Mouse (Mus musculus): ENCODE data around the gene Palm. TPM values are rescaled to one million over a fixed set of nuclear protein-coding genes. Genes with fewer than 3 reads are reported as not detected.

Gene Palm
- polyA plus RNA-seq, 1 experiment from 2014 or later = 303 TPM

GRCm38 (mm10) chr10:79777103-79777531, 16.3 kb upstream of the Palm start, which contains the start of gene Fstl3:
Gene Fstl3, plus strand, starts transcription at chr10:79777272.
- peaks cover 28% of the 10 kb centered on the region for H3K4me1 ChIP-seq (replicated peaks)
- no peaks in the 10 kb centered on the region for H3K9me3 ChIP-seq
- no peak for ATAC-seq (ENCODE audit: low FRiP score, low read depth)
- no peak within 1 kb of the TSS for H3K27ac ChIP-seq (replicated peaks)
- H3K4me3 ChIP-seq = peak within 1 kb of the TSS; percentile 22
- WGBS = 1% methylated on average over 33 of the region's 39 CpGs
- H3K27me3 ChIP-seq = peaks cover 26% of the 10 kb centered on the region
- peak within 1 kb of the TSS; percentile 47 for H3K4me2 ChIP-seq
- H3K36me3 ChIP-seq = no peaks in the 10 kb centered on the region
- H3K9ac ChIP-seq = no peak within 1 kb of the TSS

GRCm38 (mm10) chr10:79778006-79778405, 15.4 kb upstream of the Palm start:
- H3K4me3 ChIP-seq = no peak overlapping the region
- H3K27ac ChIP-seq (replicated peaks) = no peak overlapping the region
- peaks cover 28% of the 10 kb centered on the region for H3K27me3 ChIP-seq
- WGBS = 4% methylated on average over 15 of the region's 15 CpGs
- no peak for ATAC-seq (ENCODE audit: low FRiP score, low read depth)
- H3K9ac ChIP-seq = no peak overlapping the region
- H3K9me3 ChIP-seq = no peaks in the 10 kb centered on the region
- peaks cover 28% of the 10 kb centered on the region for H3K4me1 ChIP-seq (replicated peaks)
- H3K36me3 ChIP-seq = no peaks in the 10 kb centered on the region
- no peak overlapping the region for H3K4me2 ChIP-seq

- Histone ChIP-seq H3K4me1 (replicated peaks) (peaks cover 28% of the 10 kb centered on the region), H3K9me3 (no peaks in the 10 kb centered on the region), H3K4me3 (no peak overlapping the region), H3K4me2 (no peak overlapping the region), H3K27me3 (peaks cover 30% of the 10 kb centered on the region), H3K27ac (replicated peaks) (no peak overlapping the region), H3K9ac (no peak overlapping the region), H3K36me3 (no peaks in the 10 kb centered on the region)
- WGBS = 17% methylated on average over 2 of the region's 2 CpGs
- ATAC-seq (ENCODE audit: low FRiP score, low read depth) = no peak
Observed at GRCm38 (mm10) chr10:79779193-79779592, 14.2 kb upstream of the Palm start.

- H3K27me3 ChIP-seq = peaks cover 30% of the 10 kb centered on the region
- peak overlapping the region; percentile 49 for H3K4me3 ChIP-seq
- H3K4me2 ChIP-seq = peak overlapping the region; percentile 89
- 1% methylated on average over 55 of the region's 55 CpGs for WGBS
- H3K36me3 ChIP-seq = no peaks in the 10 kb centered on the region
- H3K9me3 ChIP-seq = no peaks in the 10 kb centered on the region
- H3K27ac ChIP-seq (replicated peaks) = peak overlapping the region; percentile 61
- H3K4me1 ChIP-seq (replicated peaks) = peaks cover 28% of the 10 kb centered on the region
- H3K9ac ChIP-seq = peak overlapping the region; percentile 47; the same call in 1 of the 2 replicates
- peak; percentile 94 for ATAC-seq (ENCODE audit: low FRiP score, low read depth)
Observed at GRCm38 (mm10) chr10:79779784-79780663, 13.3 kb upstream of the Palm start.

GRCm38 (mm10) chr10:79780664-79781015, 12.7 kb upstream of the Palm start:
- Histone ChIP-seq H3K4me1 (replicated peaks) (peaks cover 28% of the 10 kb centered on the region), H3K4me2 (peak overlapping the region; percentile 89), H3K27ac (replicated peaks) (peak overlapping the region; percentile 61), H3K9me3 (no peaks in the 10 kb centered on the region), H3K9ac (peak overlapping the region; percentile 47; the same call in 1 of the 2 replicates), H3K4me3 (peak overlapping the region; percentile 49), H3K36me3 (no peaks in the 10 kb centered on the region), H3K27me3 (peaks cover 30% of the 10 kb centered on the region)
- no peak for ATAC-seq (ENCODE audit: low FRiP score, low read depth)
- WGBS = 1% methylated on average over 13 of the region's 13 CpGs

- Histone ChIP-seq H3K4me1 (replicated peaks) (peaks cover 28% of the 10 kb centered on the region), H3K4me3 (peak overlapping the region; percentile 49), H3K36me3 (no peaks in the 10 kb centered on the region), H3K4me2 (peak overlapping the region; percentile 89), H3K9me3 (no peaks in the 10 kb centered on the region), H3K27ac (replicated peaks) (no peak overlapping the region), H3K9ac (no peak overlapping the region), H3K27me3 (peaks cover 28% of the 10 kb centered on the region)
- 29% methylated on average over 21 of the region's 21 CpGs for WGBS
- no peak for ATAC-seq (ENCODE audit: low FRiP score, low read depth)
Observed at GRCm38 (mm10) chr10:79781139-79781538, 12.2 kb upstream of the Palm start.

GRCm38 (mm10) chr10:79781956-79782355, 11.4 kb upstream of the Palm start:
- H3K9me3 ChIP-seq = no peaks in the 10 kb centered on the region
- no peak overlapping the region for H3K9ac ChIP-seq
- H3K4me2 ChIP-seq = no peak overlapping the region
- peaks cover 27% of the 10 kb centered on the region for H3K4me1 ChIP-seq (replicated peaks)
- ATAC-seq (ENCODE audit: low FRiP score, low read depth) = no peak
- H3K36me3 ChIP-seq = no peaks in the 10 kb centered on the region
- no peak overlapping the region for H3K27ac ChIP-seq (replicated peaks)
- WGBS = 59% methylated on average over 5 of the region's 5 CpGs
- peaks cover 23% of the 10 kb centered on the region for H3K27me3 ChIP-seq
- H3K4me3 ChIP-seq = no peak overlapping the region

GRCm38 (mm10) chr10:79783050-79783449, 10.3 kb upstream of the Palm start:
- peaks cover 17% of the 10 kb centered on the region for H3K4me1 ChIP-seq (replicated peaks)
- no peak for ATAC-seq (ENCODE audit: low FRiP score, low read depth)
- H3K4me3 ChIP-seq = no peak overlapping the region
- no peaks in the 10 kb centered on the region for H3K9me3 ChIP-seq
- no peak overlapping the region for H3K9ac ChIP-seq
- no peaks in the 10 kb centered on the region for H3K36me3 ChIP-seq
- H3K4me2 ChIP-seq = no peak overlapping the region
- H3K27me3 ChIP-seq = peaks cover 20% of the 10 kb centered on the region
- H3K27ac ChIP-seq (replicated peaks) = no peak overlapping the region
- WGBS = 63% methylated on average over 7 of the region's 7 CpGs

- peaks cover 17% of the 10 kb centered on the region for H3K4me1 ChIP-seq (replicated peaks)
- H3K27ac ChIP-seq (replicated peaks) = no peak overlapping the region
- H3K9ac ChIP-seq = no peak overlapping the region
- H3K4me3 ChIP-seq = no peak overlapping the region
- no peaks in the 10 kb centered on the region for H3K9me3 ChIP-seq
- ATAC-seq (ENCODE audit: low FRiP score, low read depth) = no peak
- H3K36me3 ChIP-seq = no peaks in the 10 kb centered on the region
- 30% methylated on average over 27 of the region's 27 CpGs for WGBS
- H3K27me3 ChIP-seq = peaks cover 11% of the 10 kb centered on the region
- no peak overlapping the region for H3K4me2 ChIP-seq
Observed at GRCm38 (mm10) chr10:79783920-79784800, 9.2 kb upstream of the Palm start.

- Histone ChIP-seq H3K4me3 (no peak overlapping the region), H3K4me2 (no peak overlapping the region), H3K27me3 (no peaks in the 10 kb centered on the region), H3K36me3 (no peaks in the 10 kb centered on the region), H3K27ac (replicated peaks) (no peak overlapping the region), H3K9me3 (no peaks in the 10 kb centered on the region), H3K4me1 (replicated peaks) (peaks cover 6% of the 10 kb centered on the region), H3K9ac (no peak overlapping the region)
- 36% methylated on average over 7 of the region's 7 CpGs for WGBS
- ATAC-seq (ENCODE audit: low FRiP score, low read depth) = 0 out of 2 replicates have a peak, but pooled peaks have one; percentile 10
Observed at GRCm38 (mm10) chr10:79788386-79789158, 4.8 kb upstream of the Palm start.

GRCm38 (mm10) chr10:79789581-79789980, 3.8 kb upstream of the Palm start:
- H3K4me3 ChIP-seq = no peak overlapping the region

More at GRCm38 (mm10) chr10:79789581-79789980, 3.8 kb upstream of the Palm start:
- no peak for ATAC-seq (ENCODE audit: low FRiP score, low read depth)
- Histone ChIP-seq H3K4me1 (replicated peaks) (peaks cover 11% of the 10 kb centered on the region), H3K36me3 (no peaks in the 10 kb centered on the region), H3K4me2 (no peak overlapping the region), H3K27me3 (no peaks in the 10 kb centered on the region), H3K9ac (no peak overlapping the region), H3K9me3 (no peaks in the 10 kb centered on the region), H3K27ac (replicated peaks) (no peak overlapping the region)
- WGBS = 56% methylated on average over 2 of the region's 2 CpGs
